Mouse (Mus musculus) G1E (cell line): ENCODE measurements at regions not wholly inside any gene's neighbourhood (a gene's known extent, or its start where the extent isn't known, plus 50 kb on each side); places are given as distances from the start of the nearest gene placed in this dataset.

Source experiments
- ATAC-seq: 2 replicates; pipeline ENCODE4 v1.8.0; 2016; ENCODE audit warnings: mild to moderate bottlenecking; ENCODE audit not compliant: insufficient number of reproducible peaks, poor library complexity, low FRiP score, severe bottlenecking; ENCODE audit errors: extremely low read depth
- DNase-seq: peaks from one replicate; pipeline ENCODE4 v3.0.0; 2012; ENCODE audit warnings: low spot score
- H3K27me3 ChIP-seq: 2 replicates; pipeline ENCODE4 v1.6.1; 2012; ENCODE audit warnings: mild to moderate bottlenecking, low read length, inconsistent platforms; ENCODE audit not compliant: insufficient read depth
- H3K36me3 ChIP-seq: replicated peaks from 2 replicates; pipeline ENCODE3; 2012; ENCODE audit warnings: mild to moderate bottlenecking, inconsistent platforms
- H3K4me1 ChIP-seq: 2 replicates; pipeline ENCODE4 v1.6.1; 2012; ENCODE audit warnings: low read depth, low read length, inconsistent platforms, mixed read lengths; ENCODE audit not compliant: insufficient read depth
- H3K4me3 ChIP-seq: 2 replicates; pipeline ENCODE4 v1.5.1; 2012; ENCODE audit warnings: low read depth, mild to moderate bottlenecking, inconsistent platforms, low read length, moderate library complexity, mixed read lengths
- H3K9me3 ChIP-seq: replicated peaks from 2 replicates; pipeline ENCODE4 v1.6.1; 2012; ENCODE audit warnings: inconsistent platforms
- CTCF ChIP-seq: IDR thresholded peaks from 2 replicates; pipeline ENCODE4 v1.5.1; 2012; ENCODE audit warnings: low read depth, low read length, inconsistent platforms, mixed read lengths
- GATA1 ChIP-seq: IDR thresholded peaks from 2 replicates; pipeline ENCODE4 v1.6.1; 2012; ENCODE audit warnings: borderline replicate concordance, low read length, inconsistent platforms, mixed read lengths
- GATA2 ChIP-seq: IDR thresholded peaks from 2 replicates; pipeline ENCODE4 v1.6.1; 2012; ENCODE audit warnings: low read depth, low read length, inconsistent platforms, borderline replicate concordance
- POLR2AphosphoS5 ChIP-seq: IDR thresholded peaks from 2 replicates; pipeline ENCODE4 v1.6.1; 2012; ENCODE audit warnings: low read depth, low read length, inconsistent platforms; ENCODE audit not compliant: insufficient replicate concordance
- TAL1 ChIP-seq: conservative IDR thresholded peaks from 2 replicates; pipeline ENCODE4 v1.6.1; 2012; ENCODE audit warnings: low read depth, low read length, inconsistent platforms, mixed read lengths

DNA sequence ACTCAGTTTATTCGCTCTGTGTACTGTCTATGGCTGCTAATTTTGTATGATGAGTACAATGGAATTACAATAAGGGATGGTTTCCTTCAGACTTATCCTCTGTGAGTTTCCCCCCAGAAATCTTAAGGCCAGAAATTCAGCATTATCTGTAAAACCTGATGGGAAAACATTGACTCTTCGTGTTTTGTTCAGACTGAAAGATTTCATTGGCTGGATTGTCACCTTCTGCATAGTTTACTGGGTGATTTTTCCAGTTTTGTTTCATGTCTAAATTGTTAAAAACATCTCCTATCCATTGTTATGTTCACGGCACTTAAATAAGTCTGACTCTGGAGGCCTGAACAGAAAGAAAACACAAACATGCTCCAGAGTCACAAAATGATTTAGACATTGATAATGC lies 233.7 kb upstream of the Plscr5 start:
- no peak for TF ChIP-seq CTCF
- H3K27me3 ChIP-seq, result no peaks in the 10 kb centered on the region
- no peaks in the 10 kb centered on the region for H3K36me3 ChIP-seq
- no peak overlapping the region for H3K4me3 ChIP-seq
- ATAC-seq (no peak), DNase-seq (no peak)
- no peaks in the 10 kb centered on the region for H3K4me1 ChIP-seq
- H3K9me3 ChIP-seq, result no peaks in the 10 kb centered on the region

DNA sequence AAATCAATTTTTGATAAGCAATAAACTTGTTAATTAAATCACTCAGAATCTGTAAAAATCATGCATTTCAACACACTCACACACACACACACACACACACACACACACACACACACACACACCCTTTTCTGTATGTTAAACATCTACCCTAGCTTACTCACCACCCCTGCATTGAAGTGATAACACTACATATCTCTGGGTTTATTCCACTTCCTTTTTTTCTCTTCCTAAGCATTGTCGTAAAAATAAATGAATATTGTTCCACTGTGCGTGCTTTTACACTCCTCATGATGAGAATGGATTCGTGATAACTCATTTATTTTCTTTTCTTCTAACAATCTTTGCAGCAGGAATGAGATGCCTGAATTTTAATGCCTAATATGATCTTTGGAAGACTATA lies 234.3 kb upstream of the Plscr5 start:
- DNase-seq, result no peak
- ATAC-seq, result peak; percentile 57
- no peaks in the 10 kb centered on the region for H3K9me3 ChIP-seq

DNA sequence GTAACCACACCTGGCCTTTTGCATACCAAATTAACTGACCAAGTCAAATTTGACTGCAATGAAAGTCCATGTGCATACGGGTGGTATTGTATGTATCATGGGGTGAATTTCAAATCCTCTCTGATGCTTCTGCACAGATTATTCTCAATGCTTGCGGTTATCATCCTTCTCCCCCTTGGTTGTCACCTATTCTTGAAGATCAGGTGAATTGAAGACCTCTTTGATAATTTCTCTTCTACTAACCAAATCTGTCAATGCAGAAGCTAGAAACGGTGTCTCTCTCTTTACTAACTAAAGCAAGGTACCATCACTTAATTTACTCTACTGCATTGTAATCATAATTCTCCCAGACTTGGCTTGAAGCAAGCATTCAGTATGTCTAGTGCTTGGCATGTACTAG lies 235.7 kb upstream of the Plscr5 start:
- Histone ChIP-seq H3K9me3 (no peaks in the 10 kb centered on the region), H3K36me3 (no peaks in the 10 kb centered on the region), H3K4me1 (no peaks in the 10 kb centered on the region), H3K27me3 (no peaks in the 10 kb centered on the region), H3K4me3 (no peak overlapping the region)
- DNase-seq, result no peak
- ATAC-seq, result no peak
- TF ChIP-seq CTCF (no peak), POLR2AphosphoS5 (no peak), GATA1 (no peak), GATA2 (no peak), TAL1 (no peak)

More for the DNA sequence above, 234.3 kb upstream of the Plscr5 start:
- no peak overlapping the region for H3K4me3 ChIP-seq
- no peak for TF ChIP-seq POLR2AphosphoS5
- TF ChIP-seq GATA2, result no peak
- TF ChIP-seq TAL1, result no peak
- TF ChIP-seq CTCF, result no peak
- no peak for TF ChIP-seq GATA1
- H3K4me1 ChIP-seq, result no peaks in the 10 kb centered on the region
- no peaks in the 10 kb centered on the region for H3K27me3 ChIP-seq
- H3K36me3 ChIP-seq, result no peaks in the 10 kb centered on the region

GRCm38 (mm10) chr9:91948746-91949145 lies 244.0 kb upstream of the Plscr5 start:
- no peak overlapping the region for H3K4me3 ChIP-seq
- no peaks in the 10 kb centered on the region for H3K27me3 ChIP-seq
- TF ChIP-seq CTCF (no peak), POLR2AphosphoS5 (no peak)
- no peaks in the 10 kb centered on the region for H3K4me1 ChIP-seq
- H3K36me3 ChIP-seq, result no peaks in the 10 kb centered on the region
- no peaks in the 10 kb centered on the region for H3K9me3 ChIP-seq
- DNase-seq, result no peak
- no peak for ATAC-seq

- Histone ChIP-seq H3K36me3 (no peaks in the 10 kb centered on the region), H3K27me3 (no peaks in the 10 kb centered on the region), H3K4me3 (no peak overlapping the region), H3K9me3 (no peaks in the 10 kb centered on the region), H3K4me1 (no peaks in the 10 kb centered on the region)
- DNase-seq (no peak), ATAC-seq (no peak)
- no peak for TF ChIP-seq TAL1
- TF ChIP-seq GATA2, result no peak
- no peak for TF ChIP-seq POLR2AphosphoS5
- no peak for TF ChIP-seq GATA1
- TF ChIP-seq CTCF, result no peak
These were observed 250.7 kb upstream of the Plscr5 start for GRCm38 (mm10) chr9:91942001-91942400.

GRCm38 (mm10) chr9:91938729-91939128 lies 254.0 kb upstream of the Plscr5 start:
- ATAC-seq (no peak), DNase-seq (no peak)
- Histone ChIP-seq H3K4me1 (no peaks in the 10 kb centered on the region), H3K36me3 (no peaks in the 10 kb centered on the region), H3K27me3 (no peaks in the 10 kb centered on the region), H3K4me3 (no peak overlapping the region), H3K9me3 (no peaks in the 10 kb centered on the region)
- no peak for TF ChIP-seq CTCF
- TF ChIP-seq POLR2AphosphoS5, result no peak
- no peak for TF ChIP-seq GATA2
- no peak for TF ChIP-seq GATA1
- TF ChIP-seq TAL1, result no peak

DNA sequence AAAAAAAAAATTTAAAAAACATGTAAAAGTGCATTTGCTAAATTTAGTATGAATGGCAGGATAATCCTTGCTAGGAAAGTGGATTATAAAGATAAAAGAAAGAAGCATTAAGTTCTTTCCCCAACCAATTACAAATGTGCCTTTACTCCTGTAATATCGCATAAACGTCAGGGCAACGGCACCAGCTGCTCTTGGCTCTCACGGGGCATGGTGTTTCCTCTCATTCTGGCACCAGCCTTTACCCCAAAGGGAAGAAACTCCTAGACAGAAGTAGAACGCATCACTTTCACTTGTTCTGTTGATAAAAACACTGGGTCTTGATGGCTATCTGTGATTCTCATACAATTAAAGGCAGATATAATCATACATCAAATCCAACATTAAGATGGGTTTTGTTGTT lies 288.7 kb upstream of the Plscr5 start:
- H3K36me3 ChIP-seq, result no peaks in the 10 kb centered on the region
- no peak overlapping the region for H3K4me3 ChIP-seq
- H3K4me1 ChIP-seq, result no peaks in the 10 kb centered on the region
- ATAC-seq, result no peak
- TF ChIP-seq CTCF, result no peak
- no peak for DNase-seq
- H3K27me3 ChIP-seq, result no peaks in the 10 kb centered on the region
- H3K9me3 ChIP-seq, result no peaks in the 10 kb centered on the region

DNA sequence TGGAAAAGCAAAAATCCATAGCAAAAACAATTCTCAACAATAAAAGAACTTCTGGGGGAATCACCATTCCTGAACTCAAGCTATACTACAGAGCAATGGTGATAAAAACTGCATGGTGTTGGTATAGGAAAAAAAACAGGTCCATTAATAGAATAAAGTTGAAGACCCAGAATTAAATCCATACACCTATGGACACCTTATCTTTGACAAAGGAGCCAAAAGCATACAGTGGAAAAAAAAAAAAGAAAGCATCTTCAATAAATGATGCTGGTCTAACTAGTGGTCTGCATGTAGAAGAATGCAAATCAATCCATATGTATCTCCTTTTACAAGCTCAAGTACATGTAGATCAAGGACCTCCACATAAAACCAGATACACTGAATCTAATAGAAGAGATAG lies 291.8 kb upstream of the Plscr5 start:
- Histone ChIP-seq H3K4me3 (no peak overlapping the region), H3K27me3 (no peaks in the 10 kb centered on the region), H3K36me3 (no peaks in the 10 kb centered on the region), H3K9me3 (no peaks in the 10 kb centered on the region), H3K4me1 (no peaks in the 10 kb centered on the region)
- no peak for ATAC-seq
- DNase-seq, result no peak
- TF ChIP-seq GATA2 (no peak), TAL1 (no peak), CTCF (no peak), POLR2AphosphoS5 (no peak), GATA1 (no peak)
